Mouse (Mus musculus) hindbrain, embryonic 10.5 days (tissue): ENCODE measurements around the gene Flrt2. TPM values are rescaled to one million over a fixed set of nuclear protein-coding genes. Genes with fewer than 3 reads are reported as not detected.

Experiments used
- DNase-seq: peaks from one replicate; pipeline ENCODE4 v3.0.0-alpha.2; 2017; ENCODE audit warnings: low spot score
- H3K27ac ChIP-seq: fragments of 300-500 bp; sonication (generic); 2 replicates; pipeline ENCODE4 v1.5.1; 2016; ENCODE audit warnings: mild to moderate bottlenecking, moderate library complexity
- H3K27me3 ChIP-seq: fragments of 300-500 bp; sonication (generic); 2 replicates; pipeline ENCODE4 v1.6.1; 2016; ENCODE audit warnings: mild to moderate bottlenecking; ENCODE audit not compliant: poor library complexity, insufficient read depth, severe bottlenecking
- H3K36me3 ChIP-seq: fragments of 300-500 bp; sonication (generic); 2 replicates; pipeline ENCODE4 v1.6.1; 2016; ENCODE audit warnings: mild to moderate bottlenecking, moderate library complexity
- H3K4me1 ChIP-seq: fragments of 300-500 bp; sonication (generic); replicated peaks from 2 replicates; pipeline ENCODE4 v1.6.1; 2016; ENCODE audit warnings: mild to moderate bottlenecking
- H3K4me3 ChIP-seq: fragments of 300-500 bp; sonication (generic); 2 replicates; pipeline ENCODE4 v1.5.1; 2016; ENCODE audit warnings: mild to moderate bottlenecking, moderate library complexity
- H3K9me3 ChIP-seq: fragments of 300-500 bp; sonication (generic); 2 replicates; pipeline ENCODE4 v1.6.1; 2016; ENCODE audit warnings: mild to moderate bottlenecking, moderate library complexity
- WGBS: fragments of 180-500 bp; shearing (Covaris S2); methylation state at CpG from one replicate; pipeline ENCODE4 v1.1.7; 2016; 5-methylcytosine and 5-hydroxymethylcytosine counted together
- polyA plus RNA-seq: library from polyadenylated mRNA; unstranded; fragments of >200 nt; fragmentation: Nextera tagmentation; extraction: Ambion mirVana; gene quantifications from 2 replicates; pipeline ENCODE4 v1.2.1, GENCODE M21; 2016

Flrt2 gene
- polyA plus RNA-seq, 1 experiment from 2014 or later = 22.0 TPM

- under 1% methylated on average over 68 of the region's 68 CpGs for WGBS
- Histone ChIP-seq H3K27ac (peak overlapping the region; percentile 94), H3K27me3 (peaks cover 61% of the 10 kb centered on the region), H3K9me3 (no peaks in the 10 kb centered on the region), H3K4me1 (peaks cover 50% of the 10 kb centered on the region), H3K36me3 (no peaks in the 10 kb centered on the region), H3K4me3 (peak overlapping the region; percentile 80)
- peak; percentile 91 for DNase-seq
These were observed 3.2 kb downstream of the Flrt2 start for GRCm38 (mm10) chr12:95694991-95695833.

- under 1% methylated on average over 28 of the region's 28 CpGs for whole genome bisulfite sequencing
- Histone ChIP-seq H3K27ac (peak overlapping the region; percentile 94), H3K36me3 (no peaks in the 10 kb centered on the region), H3K27me3 (peaks cover 56% of the 10 kb centered on the region), H3K4me1 (peaks cover 50% of the 10 kb centered on the region), H3K9me3 (no peaks in the 10 kb centered on the region), H3K4me3 (peak overlapping the region; percentile 80)
- DNase-seq = no peak
These were observed 4.0 kb downstream of the Flrt2 start for GRCm38 (mm10) chr12:95695834-95696521.

GRCm38 (mm10) chr12:95696522-95697025, 4.5 kb downstream of the Flrt2 start:
- H3K4me1 ChIP-seq = peaks cover 48% of the 10 kb centered on the region
- peaks cover 50% of the 10 kb centered on the region for H3K27me3 ChIP-seq
- no peaks in the 10 kb centered on the region for H3K36me3 ChIP-seq
- peak; percentile 18 for DNase-seq
- H3K9me3 ChIP-seq = no peaks in the 10 kb centered on the region
- peak overlapping the region; percentile 94 for H3K27ac ChIP-seq
- WGBS = 4% methylated on average over 6 of the region's 6 CpGs
- peak overlapping the region; percentile 80 for H3K4me3 ChIP-seq

- H3K9me3 ChIP-seq = no peaks in the 10 kb centered on the region
- H3K4me3 ChIP-seq = peak overlapping the region; percentile 80
- no peaks in the 10 kb centered on the region for H3K36me3 ChIP-seq
- DNase-seq = no peak
- peaks cover 30% of the 10 kb centered on the region for H3K27me3 ChIP-seq
- no peak overlapping the region for H3K27ac ChIP-seq
- peaks cover 28% of the 10 kb centered on the region for H3K4me1 ChIP-seq
- 70% methylated on average over 1 of the region's 1 CpGs for WGBS
These were observed 6.5 kb downstream of the Flrt2 start for GRCm38 (mm10) chr12:95698556-95698955.

- Histone ChIP-seq H3K27ac (no peak overlapping the region), H3K4me1 (peaks cover 18% of the 10 kb centered on the region), H3K36me3 (no peaks in the 10 kb centered on the region), H3K4me3 (no peak overlapping the region), H3K9me3 (no peaks in the 10 kb centered on the region), H3K27me3 (peaks cover 20% of the 10 kb centered on the region)
- 62% methylated on average over 2 of the region's 2 CpGs for WGBS
- no peak for DNase-seq
These were observed 8.7 kb downstream of the Flrt2 start for GRCm38 (mm10) chr12:95700746-95701145.

- Histone ChIP-seq H3K4me1 (peaks cover 10% of the 10 kb centered on the region), H3K4me3 (no peak overlapping the region), H3K27ac (no peak overlapping the region), H3K36me3 (no peaks in the 10 kb centered on the region), H3K9me3 (no peaks in the 10 kb centered on the region), H3K27me3 (peaks cover 18% of the 10 kb centered on the region)
- DNase-seq = no peak
These were observed 9.6 kb downstream of the Flrt2 start for GRCm38 (mm10) chr12:95701580-95701979.

GRCm38 (mm10) chr12:95705006-95705405, 13.0 kb downstream of the Flrt2 start:
- DNase-seq = no peak
- H3K27me3 ChIP-seq = no peaks in the 10 kb centered on the region
- 88% methylated on average over 3 of the region's 3 CpGs for WGBS
- no peaks in the 10 kb centered on the region for H3K9me3 ChIP-seq
- no peak overlapping the region for H3K4me3 ChIP-seq
- H3K36me3 ChIP-seq = no peaks in the 10 kb centered on the region
- no peaks in the 10 kb centered on the region for H3K4me1 ChIP-seq
- no peak overlapping the region for H3K27ac ChIP-seq

- H3K36me3 ChIP-seq = no peaks in the 10 kb centered on the region
- H3K4me3 ChIP-seq = no peak overlapping the region
- no peak for DNase-seq
- no peaks in the 10 kb centered on the region for H3K9me3 ChIP-seq
- no peaks in the 10 kb centered on the region for H3K4me1 ChIP-seq
- no peaks in the 10 kb centered on the region for H3K27me3 ChIP-seq
- no peak overlapping the region for H3K27ac ChIP-seq
- WGBS = 91% methylated on average over 2 of the region's 2 CpGs
These were observed 31.2 kb downstream of the Flrt2 start for GRCm38 (mm10) chr12:95723265-95723664.

- 80% methylated on average over 1 of the region's 1 CpGs for WGBS
These were observed 42.0 kb downstream of the Flrt2 start for GRCm38 (mm10) chr12:95734075-95734474.

GRCm38 (mm10) chr12:95737571-95737970, 45.5 kb downstream of the Flrt2 start:
- H3K27ac ChIP-seq = no peak overlapping the region
- H3K9me3 ChIP-seq = no peaks in the 10 kb centered on the region
- 0 out of 2 replicates have a peak, but pooled peaks cover 10% of the 10 kb centered on the region for H3K4me1 ChIP-seq
- no peaks in the 10 kb centered on the region for H3K27me3 ChIP-seq
- DNase-seq = no peak
- H3K4me3 ChIP-seq = no peak overlapping the region
- 85% methylated on average over 8 of the region's 8 CpGs for WGBS
- H3K36me3 ChIP-seq = no peaks in the 10 kb centered on the region

More at GRCm38 (mm10) chr12:95734075-95734474, 42.0 kb downstream of the Flrt2 start:
- no peak for DNase-seq
- H3K4me1 ChIP-seq = peaks cover 6% of the 10 kb centered on the region; the same call in 1 of the 2 replicates
- no peaks in the 10 kb centered on the region for H3K36me3 ChIP-seq
- H3K9me3 ChIP-seq = no peaks in the 10 kb centered on the region
- H3K27ac ChIP-seq = no peak overlapping the region
- no peaks in the 10 kb centered on the region for H3K27me3 ChIP-seq
- H3K4me3 ChIP-seq = no peak overlapping the region

- H3K36me3 ChIP-seq = no peaks in the 10 kb centered on the region
- H3K27ac ChIP-seq = no peak overlapping the region
- H3K27me3 ChIP-seq = no peaks in the 10 kb centered on the region
- no peak overlapping the region for H3K4me3 ChIP-seq
- WGBS = 84% methylated on average over 5 of the region's 5 CpGs
- DNase-seq = no peak
- H3K9me3 ChIP-seq = no peaks in the 10 kb centered on the region
- 0 out of 2 replicates have a peak, but pooled peaks cover 10% of the 10 kb centered on the region for H3K4me1 ChIP-seq
These were observed 46.0 kb downstream of the Flrt2 start for GRCm38 (mm10) chr12:95738031-95738430.

GRCm38 (mm10) chr12:95738491-95739135, 46.6 kb downstream of the Flrt2 start:
- Histone ChIP-seq H3K36me3 (no peaks in the 10 kb centered on the region), H3K27me3 (no peaks in the 10 kb centered on the region), H3K4me1 (0 out of 2 replicates have a peak, but pooled peaks cover 10% of the 10 kb centered on the region), H3K4me3 (no peak overlapping the region), H3K27ac (no peak overlapping the region), H3K9me3 (no peaks in the 10 kb centered on the region)
- no peak for DNase-seq
- WGBS = 78% methylated on average over 7 of the region's 7 CpGs
